Mouse (Mus musculus) hindbrain, postnatal 0 days (tissue): ENCODE data around the gene Rap1gap2. TPM values are rescaled to one million over a fixed set of nuclear protein-coding genes. Genes with fewer than 3 reads are reported as not detected.

ENCODE experiments used
- ATAC-seq: fragments of 200-750 bp; cut with Nextera tagmentation; 2 replicates; pipeline ENCODE4 v1.8.0; 2017; ENCODE audit warnings: mild to moderate bottlenecking, moderate TSS enrichment, moderate library complexity
- DNase-seq: peaks from one replicate; pipeline ENCODE4 v3.0.0-alpha.2; 2015; ENCODE audit warnings: low spot score
- H3K27ac ChIP-seq: fragments of 300-500 bp; sonication (generic); 2 replicates; pipeline ENCODE4 v1.5.1; 2014; ENCODE audit warnings: mild to moderate bottlenecking
- H3K27me3 ChIP-seq: fragments of 300-500 bp; sonication (generic); 2 replicates; pipeline ENCODE4 v1.6.1; 2014; ENCODE audit warnings: low read length, mixed read lengths; ENCODE audit not compliant: insufficient read depth
- H3K36me3 ChIP-seq: fragments of 300-500 bp; sonication (generic); 2 replicates; pipeline ENCODE4 v1.6.1; 2014; ENCODE audit warnings: low read length, mixed read lengths; ENCODE audit not compliant: insufficient read depth
- H3K4me1 ChIP-seq: fragments of 300-500 bp; sonication (generic); 2 replicates; pipeline ENCODE4 v1.6.1; 2014; ENCODE audit warnings: antibody characterized with exemption, low read length, mixed read lengths; ENCODE audit not compliant: insufficient read depth
- H3K4me2 ChIP-seq: fragments of 300-500 bp; sonication (generic); 2 replicates; pipeline ENCODE4 v1.6.1; 2014; ENCODE audit warnings: low read depth, mild to moderate bottlenecking, low read length, moderate library complexity, mixed read lengths
- H3K4me3 ChIP-seq: fragments of 300-500 bp; sonication (generic); 2 replicates; pipeline ENCODE4 v1.5.1; 2014; ENCODE audit warnings: low read length
- H3K9ac ChIP-seq: fragments of 300-500 bp; sonication (generic); replicated peaks from 2 replicates; pipeline ENCODE4 v1.6.1; 2014; ENCODE audit warnings: mild to moderate bottlenecking, low read length, moderate library complexity, mixed read lengths
- H3K9me3 ChIP-seq: fragments of 300-500 bp; sonication (generic); 2 replicates; pipeline ENCODE4 v1.6.1; 2016; ENCODE audit warnings: low read length, mixed read lengths
- CTCF ChIP-seq: IDR thresholded peaks from 2 replicates; pipeline ENCODE4 v1.5.1; 2016; ENCODE audit warnings: antibody characterized with exemption, control low read depth, low read depth
- WGBS: fragments of 180-500 bp; shearing (Covaris S2); extraction: QIAGEN DNeasy Blood & Tissue Kit; methylation state at CpG from one replicate; pipeline ENCODE4 v1.1.7; 2014; 5-methylcytosine and 5-hydroxymethylcytosine counted together
- polyA plus RNA-seq: library from polyadenylated mRNA; unstranded; fragments of >200 nt; fragmentation: Nextera tagmentation; extraction: Ambion mirVana; gene quantifications from 2 replicates; pipeline ENCODE4 v1.2.1, GENCODE M21; 2015
- total RNA-seq: library from RNA; depleted of rRNA; stranded (reverse); fragments of >200 nt; gene quantifications from 2 replicates; pipeline ENCODE4 v1.2.3, GENCODE M21; 2014; rRNA removed

Gene Rap1gap2
- total RNA-seq: 48.5 and 55.5 TPM in 2 replicates
- 9.9 and 11.1 TPM in 2 replicates for polyA plus RNA-seq

DNA sequence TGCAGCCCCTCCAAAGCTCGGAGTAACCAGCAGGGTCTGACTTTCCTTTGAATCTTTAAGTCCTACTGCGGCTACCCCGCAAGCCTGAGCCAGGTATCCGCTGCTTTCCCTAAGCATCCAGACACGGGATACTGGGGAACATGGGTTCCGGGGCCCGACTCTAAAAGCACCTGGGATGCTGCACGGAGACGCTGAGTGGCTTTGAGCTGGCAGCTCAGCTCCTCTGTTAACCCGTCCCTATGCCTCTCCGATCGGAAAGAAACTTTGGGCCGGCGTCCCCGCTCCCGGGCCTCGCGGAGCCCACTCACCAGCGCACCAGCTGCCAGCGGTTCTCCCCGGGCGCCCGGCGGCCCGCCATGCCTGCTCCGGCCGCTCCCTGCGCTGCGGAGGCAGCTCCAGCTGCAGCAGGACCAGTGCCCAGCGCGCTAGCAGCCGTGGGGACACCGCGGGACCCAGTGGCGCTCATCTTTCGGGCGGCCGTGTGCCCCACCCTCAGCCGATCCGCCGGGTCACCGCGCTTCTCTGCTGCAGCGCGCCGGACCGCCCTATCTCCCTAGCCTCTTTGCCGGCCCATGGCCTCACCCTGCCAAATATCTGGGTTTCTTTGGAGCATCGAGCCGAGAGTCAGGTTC is at the start of gene Rap1gap2:
Gene Rap1gap2, minus strand, starts transcription at position 371 of the 632 bp plus-strand sequence.
- Histone ChIP-seq H3K4me3 (peak within 1 kb of the TSS; percentile 48), H3K27me3 (peaks cover 17% of the 10 kb centered on the region), H3K9ac (peak within 1 kb of the TSS; percentile 44), H3K9me3 (no peaks in the 10 kb centered on the region), H3K4me2 (peak within 1 kb of the TSS; percentile 90), H3K4me1 (peaks cover 5% of the 10 kb centered on the region; the same call in 1 of the 2 replicates), H3K27ac (no peak within 1 kb of the TSS), H3K36me3 (no peaks in the 10 kb centered on the region)
- TF ChIP-seq CTCF: no peak
- 2% methylated on average over 48 of the region's 50 CpGs for WGBS
- DNase-seq: no peak
- ATAC-seq: peak; percentile 45; the same call in 1 of the 2 replicates

DNA sequence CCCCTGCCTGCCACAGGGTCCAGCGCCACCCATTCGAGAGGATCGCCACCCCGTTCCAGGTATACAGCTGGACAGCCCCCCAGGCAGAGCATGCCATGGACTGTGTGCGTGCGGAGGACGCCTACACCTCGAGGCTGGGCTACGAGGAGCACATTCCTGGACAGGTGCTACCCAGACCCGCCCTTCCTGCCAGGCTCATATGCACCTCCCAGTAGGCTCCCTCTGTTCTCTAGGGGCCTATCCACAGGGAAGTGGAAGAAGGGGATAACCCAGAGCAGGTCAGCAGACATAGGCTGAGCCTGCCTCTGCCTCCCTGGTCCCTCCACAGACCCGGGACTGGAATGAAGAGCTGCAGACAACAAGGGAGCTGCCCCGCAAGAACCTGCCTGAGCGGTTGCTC is 49.6 kb upstream of the Rap1gap2 start:
- Histone ChIP-seq H3K4me2 (no peak overlapping the region), H3K27ac (no peak overlapping the region), H3K9me3 (no peaks in the 10 kb centered on the region), H3K36me3 (peaks cover 79% of the 10 kb centered on the region), H3K9ac (no peak overlapping the region), H3K4me3 (no peak overlapping the region), H3K27me3 (no peaks in the 10 kb centered on the region), H3K4me1 (no peaks in the 10 kb centered on the region)
- DNase-seq (no peak), ATAC-seq (no peak)
- TF ChIP-seq CTCF: no peak
- WGBS: 97% methylated on average over 13 of the region's 13 CpGs

DNA sequence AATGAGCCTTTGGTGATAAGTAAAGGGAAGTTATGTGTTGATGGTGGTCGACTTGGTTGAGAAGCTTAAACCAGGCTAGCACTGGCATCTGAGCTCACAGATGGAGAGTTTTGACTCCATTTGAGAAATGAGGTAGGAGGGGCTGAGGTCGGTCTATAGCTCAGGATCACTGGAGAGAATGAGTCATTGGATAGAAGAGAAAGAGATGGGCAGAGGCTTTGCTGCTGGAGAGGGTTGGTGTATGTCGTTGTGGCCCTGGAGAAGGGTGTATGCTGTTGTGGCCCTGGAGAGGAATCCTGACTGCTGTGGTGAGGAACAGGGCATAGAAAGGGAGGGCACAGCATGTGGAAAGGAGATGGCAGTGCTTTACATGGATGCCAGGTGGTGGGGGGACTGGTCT is 45.2 kb upstream of the Rap1gap2 start:
- DNase-seq (no peak), ATAC-seq (no peak)
- no peak overlapping the region for H3K9ac ChIP-seq
- no peaks in the 10 kb centered on the region for H3K9me3 ChIP-seq
- peaks cover 38% of the 10 kb centered on the region for H3K36me3 ChIP-seq
- no peak overlapping the region for H3K4me3 ChIP-seq
- 86% methylated on average over 3 of the region's 3 CpGs for WGBS
- TF ChIP-seq CTCF: no peak
- H3K27ac ChIP-seq: no peak overlapping the region
- H3K4me1 ChIP-seq: peaks cover 20% of the 10 kb centered on the region
- no peak overlapping the region for H3K4me2 ChIP-seq
- H3K27me3 ChIP-seq: no peaks in the 10 kb centered on the region

GRCm38 (mm10) chr11:74653385-74653784 is 42.7 kb upstream of the Rap1gap2 start:
- no peaks in the 10 kb centered on the region for H3K9me3 ChIP-seq
- 54% methylated on average over 6 of the region's 6 CpGs for WGBS
- 0 out of 2 replicates have a peak overlapping the region, but pooled peaks have one; percentile 3 for H3K9ac ChIP-seq
- TF ChIP-seq CTCF: no peak
- H3K36me3 ChIP-seq: peaks cover 14% of the 10 kb centered on the region
- no peak overlapping the region for H3K4me3 ChIP-seq
- DNase-seq: no peak
- H3K4me2 ChIP-seq: no peak overlapping the region
- H3K27ac ChIP-seq: peak overlapping the region; percentile 61
- ATAC-seq: no peak
- peaks cover 28% of the 10 kb centered on the region for H3K4me1 ChIP-seq
- H3K27me3 ChIP-seq: no peaks in the 10 kb centered on the region

GRCm38 (mm10) chr11:74652791-74653191 is 42.1 kb upstream of the Rap1gap2 start:
- H3K9ac ChIP-seq: 0 out of 2 replicates have a peak overlapping the region, but pooled peaks have one; percentile 3
- WGBS: 23% methylated on average over 4 of the region's 4 CpGs
- no peaks in the 10 kb centered on the region for H3K27me3 ChIP-seq
- H3K4me3 ChIP-seq: no peak overlapping the region
- peaks cover 9% of the 10 kb centered on the region for H3K36me3 ChIP-seq
- DNase-seq (peak; percentile 69), ATAC-seq (peak; percentile 41; the same call in 1 of the 2 replicates)
- TF ChIP-seq CTCF: no peak
- H3K9me3 ChIP-seq: no peaks in the 10 kb centered on the region
- peaks cover 28% of the 10 kb centered on the region for H3K4me1 ChIP-seq
- 0 out of 2 replicates have a peak overlapping the region, but pooled peaks have one; percentile 2 for H3K4me2 ChIP-seq
- H3K27ac ChIP-seq: peak overlapping the region; percentile 61

GRCm38 (mm10) chr11:74650576-74651100 is 39.9 kb upstream of the Rap1gap2 start:
- peak overlapping the region; percentile 90 for H3K9ac ChIP-seq
- H3K4me3 ChIP-seq: peak overlapping the region; percentile 83
- 59% methylated on average over 4 of the region's 4 CpGs for WGBS
- no peaks in the 10 kb centered on the region for H3K27me3 ChIP-seq
- no peak for DNase-seq
- peak overlapping the region; percentile 82 for H3K4me2 ChIP-seq
- no peaks in the 10 kb centered on the region for H3K9me3 ChIP-seq
- no peak for ATAC-seq
- no peak for TF ChIP-seq CTCF
- no peaks in the 10 kb centered on the region for H3K36me3 ChIP-seq
- H3K4me1 ChIP-seq: peaks cover 28% of the 10 kb centered on the region
- no peak overlapping the region for H3K27ac ChIP-seq
